Mouse (Mus musculus) limb, embryonic 14.5 days (tissue): ENCODE results near the gene Sh3gl1. TPM values are rescaled to one million over a fixed set of nuclear protein-coding genes. Genes with fewer than 3 reads are reported as not detected.

Experiments used
- ATAC-seq: fragments of 200-750 bp; cut with Nextera tagmentation; 2 replicates; pipeline ENCODE4 v1.8.0; 2017; ENCODE audit warnings: low read depth, moderate number of reproducible peaks, moderate TSS enrichment; ENCODE audit not compliant: low FRiP score
- DNase-seq: peaks from one replicate; pipeline ENCODE4 v3.0.0-alpha.2; 2015; ENCODE audit warnings: low spot score
- H3K27ac ChIP-seq: fragments of 300-500 bp; sonication (generic); replicated peaks from 2 replicates; pipeline ENCODE4 v1.5.1; 2014; ENCODE audit warnings: low read depth, mild to moderate bottlenecking, low read length, moderate library complexity, mixed read lengths
- H3K27me3 ChIP-seq: fragments of 300-500 bp; sonication (generic); 2 replicates; pipeline ENCODE4 v1.6.1; 2014; ENCODE audit warnings: low read length, mixed read lengths; ENCODE audit not compliant: control insufficient read depth, insufficient read depth
- H3K36me3 ChIP-seq: fragments of 300-500 bp; sonication (generic); 2 replicates; pipeline ENCODE4 v1.6.1; 2014; ENCODE audit warnings: mild to moderate bottlenecking, low read length, moderate library complexity, mixed read lengths; ENCODE audit not compliant: control insufficient read depth, insufficient read depth
- H3K4me1 ChIP-seq: fragments of 300-500 bp; sonication (generic); 2 replicates; pipeline ENCODE4 v1.6.1; 2014; ENCODE audit warnings: antibody characterized with exemption, low read length, mixed read lengths; ENCODE audit not compliant: control insufficient read depth, insufficient read depth
- H3K4me2 ChIP-seq: fragments of 300-500 bp; sonication (generic); replicated peaks from 2 replicates; pipeline ENCODE4 v1.6.1; 2014; ENCODE audit warnings: low read depth, mild to moderate bottlenecking, low read length, moderate library complexity; ENCODE audit not compliant: severe bottlenecking
- H3K4me3 ChIP-seq: fragments of 300-500 bp; sonication (generic); replicated peaks from 2 replicates; pipeline ENCODE4 v1.5.1; 2014; ENCODE audit warnings: low read length
- H3K9ac ChIP-seq: fragments of 300-500 bp; sonication (generic); 2 replicates; pipeline ENCODE4 v1.6.1; 2014; ENCODE audit warnings: mild to moderate bottlenecking, low read depth, low read length, moderate library complexity; ENCODE audit not compliant: severe bottlenecking
- H3K9me3 ChIP-seq: fragments of 300-500 bp; sonication (generic); 2 replicates; pipeline ENCODE4 v1.6.1; 2016; ENCODE audit warnings: low read length; ENCODE audit not compliant: control insufficient read depth
- POLR2A ChIP-seq: fragments of 200-500 bp; IDR thresholded peaks from 2 replicates; pipeline ENCODE4 v1.8.0; 2012; ENCODE audit warnings: inconsistent platforms, mild to moderate bottlenecking, moderate library complexity, borderline replicate concordance; ENCODE audit not compliant: insufficient read depth, insufficient read length; ENCODE audit errors: extremely low read depth
- WGBS: fragments of 180-500 bp; shearing (Covaris S2); extraction: QIAGEN DNeasy Blood & Tissue Kit; methylation state at CpG from one replicate; pipeline ENCODE4 v1.1.7; 2014; 5-methylcytosine and 5-hydroxymethylcytosine counted together
- polyA plus RNA-seq, 2 experiments: library from polyadenylated mRNA; depleted of rRNA in 1 of 2; stranded (reverse) in 1 of 2; unstranded in 1 of 2; fragments of >200 nt; fragmentation: Nextera tagmentation in 1 of 2; extraction: Ambion mirVana in 1 of 2; gene quantifications; 2 replicates each; pipeline versions ENCODE4 v1.2.1 to v1.2.3; 2012 to 2014

Gene Sh3gl1
- polyA plus RNA-seq, 2 experiments: 166 to 176 TPM

GRCm38 (mm10) chr17:56015293-56015692, 21.1 kb downstream of the Sh3gl1 start:
- no peaks in the 10 kb centered on the region for H3K9me3 ChIP-seq

GRCm38 (mm10) chr17:56011441-56011840, 25.0 kb downstream of the Sh3gl1 start:
- Histone ChIP-seq H3K4me2 (no peak overlapping the region), H3K9ac (no peak overlapping the region), H3K9me3 (no peaks in the 10 kb centered on the region), H3K4me1 (peaks cover 14% of the 10 kb centered on the region), H3K4me3 (no peak overlapping the region), H3K27ac (no peak overlapping the region), H3K36me3 (peaks cover 43% of the 10 kb centered on the region), H3K27me3 (no peaks in the 10 kb centered on the region)
- DNase-seq (no peak), ATAC-seq (no peak)
- TF ChIP-seq POLR2A: no peak
- WGBS: 90% methylated on average over 7 of the region's 7 CpGs

More at GRCm38 (mm10) chr17:56015293-56015692, 21.1 kb downstream of the Sh3gl1 start:
- H3K27ac ChIP-seq: no peak overlapping the region
- 94% methylated on average over 9 of the region's 9 CpGs for WGBS
- peaks cover 81% of the 10 kb centered on the region for H3K36me3 ChIP-seq
- H3K27me3 ChIP-seq: no peaks in the 10 kb centered on the region
- no peak overlapping the region for H3K4me2 ChIP-seq
- DNase-seq (no peak), ATAC-seq (no peak)
- no peak overlapping the region for H3K9ac ChIP-seq
- peaks cover 4% of the 10 kb centered on the region for H3K4me1 ChIP-seq
- no peak for TF ChIP-seq POLR2A
- no peak overlapping the region for H3K4me3 ChIP-seq

- 10% methylated on average over 9 of the region's 9 CpGs for WGBS
- ATAC-seq: no peak
- H3K4me2 ChIP-seq: peak overlapping the region; percentile 100
- H3K27me3 ChIP-seq: no peaks in the 10 kb centered on the region
- no peak for TF ChIP-seq POLR2A
- H3K36me3 ChIP-seq: peaks cover 35% of the 10 kb centered on the region
- no peak overlapping the region for H3K9ac ChIP-seq
- no peak overlapping the region for H3K27ac ChIP-seq
- H3K4me3 ChIP-seq: no peak overlapping the region
- no peak for DNase-seq
- H3K4me1 ChIP-seq: peaks cover 14% of the 10 kb centered on the region
- H3K9me3 ChIP-seq: no peaks in the 10 kb centered on the region
These were observed 25.8 kb downstream of the Sh3gl1 start for GRCm38 (mm10) chr17:56010681-56011080.

GRCm38 (mm10) chr17:56010255-56010654, 26.2 kb downstream of the Sh3gl1 start:
- H3K9me3 ChIP-seq: no peaks in the 10 kb centered on the region
- DNase-seq (no peak), ATAC-seq (no peak)
- peak overlapping the region; percentile 72; the same call in 1 of the 2 replicates for H3K9ac ChIP-seq
- H3K4me1 ChIP-seq: peaks cover 14% of the 10 kb centered on the region
- H3K4me3 ChIP-seq: peak overlapping the region; percentile 82
- peaks cover 31% of the 10 kb centered on the region for H3K36me3 ChIP-seq
- H3K27me3 ChIP-seq: no peaks in the 10 kb centered on the region
- no peak for TF ChIP-seq POLR2A
- 60% methylated on average over 14 of the region's 14 CpGs for WGBS
- H3K27ac ChIP-seq: no peak overlapping the region
- peak overlapping the region; percentile 100 for H3K4me2 ChIP-seq

- Histone ChIP-seq H3K27ac (no peak overlapping the region), H3K4me2 (peak overlapping the region; percentile 100), H3K4me3 (peak overlapping the region; percentile 82), H3K9me3 (no peaks in the 10 kb centered on the region), H3K36me3 (peaks cover 27% of the 10 kb centered on the region), H3K4me1 (peaks cover 14% of the 10 kb centered on the region), H3K9ac (peak overlapping the region; percentile 72), H3K27me3 (no peaks in the 10 kb centered on the region)
- WGBS: 31% methylated on average over 2 of the region's 2 CpGs
- DNase-seq: no peak
- ATAC-seq: no peak
- TF ChIP-seq POLR2A: no peak
These were observed 26.5 kb downstream of the Sh3gl1 start for GRCm38 (mm10) chr17:56009962-56010240.

GRCm38 (mm10) chr17:56009088-56009961, 27.1 kb downstream of the Sh3gl1 start:
- H3K4me1 ChIP-seq: peaks cover 14% of the 10 kb centered on the region
- 2% methylated on average over 51 of the region's 62 CpGs for WGBS
- peak overlapping the region; percentile 82 for H3K4me3 ChIP-seq
- peak overlapping the region; percentile 72 for H3K9ac ChIP-seq
- H3K27me3 ChIP-seq: no peaks in the 10 kb centered on the region
- ATAC-seq (peak; percentile 87), DNase-seq (peak; percentile 91)
- TF ChIP-seq POLR2A: peak; percentile 98
- H3K4me2 ChIP-seq: peak overlapping the region; percentile 100
- H3K36me3 ChIP-seq: peaks cover 23% of the 10 kb centered on the region
- H3K27ac ChIP-seq: peak overlapping the region; percentile 85
- no peaks in the 10 kb centered on the region for H3K9me3 ChIP-seq
